Mouse (Mus musculus) layer of hippocampus, postnatal 10 days (tissue): Measurements from ENCODE around the gene Nudt6. TPM values are rescaled to one million over a fixed set of nuclear protein-coding genes. Genes with fewer than 3 reads are reported as not detected.

Experiments used
- DNase-seq, 2 experiments: peaks; one replicate each; pipeline ENCODE4 v3.0.0; 2021; ENCODE audit warnings: low spot score in 2 of 2
- total RNA-seq, 2 experiments: library from RNA; stranded (reverse); gene quantifications; 2 replicates each; pipeline ENCODE4 v1.2.3; 2021

Nudt6 gene
- total RNA-seq, 2 experiments from 2014 or later, result 5.3 to 8.0 TPM

DNA sequence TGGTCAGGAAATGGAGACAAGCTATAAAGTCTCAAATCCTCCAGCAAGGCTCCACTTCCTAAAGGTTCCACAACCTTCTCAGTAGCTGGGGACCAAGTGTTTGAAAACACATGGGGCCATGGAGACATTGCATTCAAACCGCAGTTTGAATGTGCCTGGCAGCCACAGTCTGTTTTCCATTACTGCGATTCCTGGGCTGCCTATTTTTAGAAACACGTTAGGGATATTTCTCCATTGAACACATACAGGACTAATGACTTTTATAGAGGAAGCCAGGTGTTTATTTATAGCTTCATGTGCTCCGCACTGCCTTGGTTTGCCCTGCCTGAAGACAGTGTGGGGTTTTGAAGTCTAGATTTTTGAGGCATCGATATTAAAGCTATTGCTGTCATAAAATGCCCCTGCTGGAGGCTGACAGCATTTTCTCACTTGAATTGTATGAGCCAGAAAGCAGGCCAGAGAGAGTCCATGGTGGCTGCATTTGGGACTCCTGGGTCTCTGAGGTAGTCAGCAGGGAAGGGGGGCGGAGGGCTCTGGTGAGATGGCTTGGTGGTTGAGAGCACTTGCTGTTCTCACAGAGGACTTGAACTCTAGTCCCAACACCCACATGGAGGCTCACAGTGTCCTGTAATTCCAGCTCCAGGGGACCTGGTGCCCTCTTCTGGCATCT is 36.8 kb downstream of the Nudt6 start:
- no peak for DNase-seq

GRCm38 (mm10) chr3:37381457-37381856 is 38.6 kb downstream of the Nudt6 start:
- no peak for DNase-seq

DNA sequence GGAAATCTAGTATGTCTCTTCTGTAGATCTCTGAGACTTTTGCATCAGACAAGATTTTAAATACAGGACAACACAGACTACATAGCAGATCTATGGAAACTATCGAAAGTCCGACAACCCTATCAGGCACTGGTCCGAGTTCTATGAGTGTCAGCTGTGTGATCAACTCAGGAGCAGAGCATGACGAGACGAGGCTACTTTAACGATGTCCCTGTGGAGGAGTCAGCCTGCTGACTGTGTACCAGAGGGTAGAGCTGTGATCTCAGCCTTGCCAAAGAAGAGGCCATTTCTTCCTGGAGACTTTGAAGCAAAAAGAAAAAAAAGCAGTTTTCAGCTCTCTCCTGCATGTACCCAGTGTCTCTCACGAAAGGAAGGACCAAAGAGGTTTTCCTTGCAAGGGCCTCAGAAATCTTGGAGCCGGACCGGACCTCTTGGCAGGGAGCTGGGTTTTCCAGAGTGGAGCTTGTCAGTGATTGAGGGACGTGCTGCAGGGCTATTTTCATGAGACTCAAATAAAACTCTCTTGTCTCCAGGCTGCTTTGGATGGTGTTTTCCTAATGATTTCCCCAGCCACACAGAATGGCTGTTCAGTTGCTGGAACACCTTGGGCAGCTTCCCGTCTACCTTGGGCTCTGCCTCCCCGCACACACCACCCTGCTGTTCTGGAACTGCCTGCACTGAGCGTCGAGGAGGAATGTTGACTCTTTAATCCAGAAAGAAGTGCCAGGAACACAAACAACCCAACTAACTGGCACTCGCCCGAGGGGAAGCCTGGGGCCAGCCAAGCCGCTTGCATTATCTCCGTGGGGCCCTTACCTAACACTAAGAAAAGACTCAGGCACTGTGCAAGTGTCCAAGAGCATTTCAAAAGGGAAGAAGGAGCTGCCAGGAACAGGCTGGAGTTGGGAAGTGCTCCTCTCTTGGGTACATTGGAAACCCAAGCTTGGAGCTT is 39.8 kb downstream of the Nudt6 start:
- peak; percentile 17 to 21 for DNase-seq

DNA sequence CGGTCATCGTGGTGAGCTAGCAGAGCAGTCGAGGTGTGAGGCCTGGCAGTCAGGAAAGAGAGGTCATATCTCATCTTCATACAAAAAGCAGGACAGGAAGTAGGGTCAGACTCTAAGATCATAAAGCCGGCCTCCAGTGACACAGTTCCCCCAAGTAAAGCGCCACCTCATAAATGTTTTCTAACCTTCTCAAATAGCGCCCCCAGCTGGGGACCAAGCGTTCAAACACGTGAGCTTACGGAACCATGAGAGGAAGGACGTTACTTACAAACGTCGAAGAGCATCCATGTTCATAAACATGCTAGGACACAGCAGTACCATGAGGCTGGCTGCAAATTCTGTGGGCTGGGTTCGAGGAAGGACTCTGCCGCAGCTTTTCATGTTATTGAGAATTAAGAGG is 40.8 kb downstream of the Nudt6 start:
- DNase-seq, result no peak

- no peak for DNase-seq
Observed at GRCm38 (mm10) chr3:37378412-37378811, 41.6 kb downstream of the Nudt6 start.

- no peak for DNase-seq
Observed at GRCm38 (mm10) chr3:37377926-37378325, 42.1 kb downstream of the Nudt6 start.

DNA sequence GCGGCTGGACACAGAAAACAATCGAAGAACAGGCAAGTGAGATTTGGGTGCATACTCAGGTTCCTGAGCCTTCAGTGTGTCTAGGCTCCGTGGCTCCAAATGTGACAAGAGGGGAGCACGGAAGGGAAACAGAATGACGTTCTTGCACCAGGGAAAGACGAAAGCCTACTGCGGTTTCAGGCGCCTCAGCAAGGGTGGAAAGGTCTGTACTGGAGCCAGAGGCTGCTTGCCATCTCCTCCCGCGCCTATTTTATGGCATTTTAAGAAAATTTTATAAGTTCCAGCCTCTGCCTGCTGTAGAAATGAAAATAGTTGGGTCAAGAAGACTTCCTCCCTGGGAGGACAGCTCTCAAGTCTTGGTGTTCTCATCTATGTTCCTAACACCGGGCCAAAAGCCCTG is 46.3 kb downstream of the Nudt6 start:
- DNase-seq, result no peak

DNA sequence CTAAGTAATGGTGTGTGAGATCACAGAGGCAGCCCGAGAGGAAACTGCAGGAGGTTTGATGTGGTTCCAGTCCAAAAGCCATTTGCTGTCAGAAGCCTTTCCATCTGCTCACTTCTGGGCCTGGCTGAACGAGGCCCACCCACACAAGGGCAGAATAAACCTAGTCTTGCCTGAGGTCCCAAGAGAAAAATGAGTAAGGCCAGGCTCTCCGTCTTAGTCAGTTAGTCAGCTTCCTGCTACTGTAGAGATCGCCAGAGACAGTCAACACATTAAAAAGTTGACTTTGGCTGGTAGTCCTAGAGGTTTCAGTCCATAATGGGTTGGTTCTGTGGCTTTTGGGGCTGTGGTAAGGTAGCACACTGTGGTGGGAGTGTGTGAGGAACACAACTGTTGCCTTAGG is 49.6 kb downstream of the Nudt6 start:
- no peak for DNase-seq

DNA sequence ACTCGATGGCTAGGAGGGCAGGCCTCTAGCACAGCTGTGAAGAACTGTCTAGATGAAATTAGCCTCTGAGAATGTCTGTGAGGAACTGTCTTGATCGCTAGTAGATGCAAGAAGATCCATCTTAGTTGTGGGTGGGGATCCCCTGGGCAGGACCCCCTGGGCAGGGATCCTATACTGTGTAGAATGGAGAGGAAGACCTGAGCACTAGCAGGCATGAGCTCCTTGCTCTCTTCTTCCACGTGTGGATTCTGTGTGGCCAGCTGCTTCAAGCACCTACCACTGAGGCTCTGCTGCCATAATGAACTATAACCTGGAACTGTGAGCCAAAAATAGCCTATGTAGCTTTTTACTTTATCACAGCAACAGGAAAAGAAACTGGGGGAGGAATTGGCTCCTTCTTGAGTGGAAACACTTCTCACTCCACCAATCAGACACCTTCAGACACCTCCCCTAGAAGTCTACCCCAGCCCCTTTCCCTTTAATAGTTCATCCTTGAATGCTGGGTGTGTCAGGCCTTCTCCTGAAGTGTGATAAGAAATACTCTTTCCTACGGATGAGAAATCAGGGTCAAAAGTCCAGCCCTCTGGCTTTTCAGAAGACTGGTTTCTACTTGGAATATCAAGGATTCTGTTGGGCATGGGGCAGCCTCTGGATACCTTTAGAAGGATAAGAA is 53.5 kb downstream of the Nudt6 start:
- DNase-seq, result no peak

DNA sequence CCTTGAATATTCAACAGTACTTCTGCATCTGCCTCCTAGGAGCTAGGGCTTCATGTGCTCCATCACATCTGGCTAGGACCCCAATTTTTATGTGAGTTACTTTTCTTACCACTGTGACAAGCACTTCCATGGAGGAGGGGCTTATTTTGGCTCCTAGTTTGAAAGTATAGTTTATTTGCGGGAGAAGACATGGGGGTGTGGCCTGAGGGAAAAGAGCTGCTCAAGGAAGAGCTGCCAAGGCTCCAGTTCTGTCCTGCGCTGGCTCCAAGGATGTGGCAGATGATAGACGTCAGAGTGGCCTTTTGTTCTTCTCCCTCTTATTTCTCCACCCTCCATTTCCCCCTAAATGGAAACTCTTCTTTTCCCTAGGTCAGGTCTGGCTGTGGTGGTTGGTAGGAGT is 54.0 kb downstream of the Nudt6 start:
- DNase-seq, result no peak

- no peak for DNase-seq
Observed at GRCm38 (mm10) chr3:37365144-37365543, 54.9 kb downstream of the Nudt6 start.

GRCm38 (mm10) chr3:37360729-37361128 is 59.3 kb downstream of the Nudt6 start:
- no peak for DNase-seq

Other genes with a start within 250 kb of the Nudt6 start
- under 1 TPM in 1 of 2 experiments, not detected in 1; 0.18 TPM for gene Il21, start 187.6 kb downstream of the Nudt6 start, total RNA-seq
- gene Bbs12, start 107.7 kb downstream of the Nudt6 start, total RNA-seq, result 1 to 10 TPM; 4.8 to 5.6 TPM
- 1 to 10 TPM; 7.4 to 8.4 TPM for gene Cetn4, start 107.5 kb downstream of the Nudt6 start, total RNA-seq
- gene Fgf2, start 71.9 kb downstream of the Nudt6 start, total RNA-seq, result 1 to 10 TPM; 3.8 to 4.5 TPM
- 10 to 100 TPM; 20.0 to 25.6 TPM for gene Spata5, start 315 bp downstream of the Nudt6 start, total RNA-seq
- 10 to 100 TPM; 17.1 to 18.2 TPM for gene Spry1, start 219.7 kb upstream of the Nudt6 start, total RNA-seq